Mouse (Mus musculus) heart, postnatal 0 days (tissue): Measurements from ENCODE around the gene Stmn1. TPM values are rescaled to one million over a fixed set of nuclear protein-coding genes. Genes with fewer than 3 reads are reported as not detected.
A peak's percentile ranks its signal among the peaks of the same experiment; 100 is the strongest.
"Not testable (repeated sequence)": the region's sequence is repeated elsewhere in the genome, so short reads cannot be mapped to it uniquely, and the experiment has no call there.

ENCODE experiments used
- ATAC-seq: fragments of 200-750 bp; cut with Nextera tagmentation; 2 replicates; pipeline ENCODE4 v1.8.0; 2017; ENCODE audit warnings: low read depth, moderate number of reproducible peaks, moderate library complexity; ENCODE audit not compliant: insufficient read depth
- DNase-seq: peaks from one replicate; pipeline ENCODE4 v3.0.0-alpha.2; 2016; ENCODE audit warnings: low spot score
- H3K27ac ChIP-seq: fragments of 300-500 bp; sonication (generic); 2 replicates; pipeline ENCODE4 v1.5.1; 2014; ENCODE audit warnings: low read depth, mild to moderate bottlenecking
- H3K27me3 ChIP-seq: fragments of 300-500 bp; sonication (generic); 2 replicates; pipeline ENCODE4 v1.6.1; 2014; ENCODE audit warnings: low read length, mixed read lengths; ENCODE audit not compliant: control insufficient read depth, insufficient read depth
- H3K36me3 ChIP-seq: fragments of 300-500 bp; sonication (generic); replicated peaks from 2 replicates; pipeline ENCODE4 v1.6.1; 2014; ENCODE audit warnings: low read length, mixed read lengths; ENCODE audit not compliant: control insufficient read depth, insufficient read depth
- H3K4me1 ChIP-seq: fragments of 300-500 bp; sonication (generic); 2 replicates; pipeline ENCODE4 v1.6.1; 2014; ENCODE audit warnings: antibody characterized with exemption; ENCODE audit not compliant: control insufficient read depth, insufficient read depth
- H3K4me2 ChIP-seq: fragments of 300-500 bp; sonication (generic); 2 replicates; pipeline ENCODE4 v1.6.1; 2014; ENCODE audit warnings: low read depth, mild to moderate bottlenecking, low read length, moderate library complexity
- H3K4me3 ChIP-seq: fragments of 300-500 bp; sonication (generic); 2 replicates; pipeline ENCODE4 v1.5.1; 2014; ENCODE audit warnings: low read depth, low read length
- H3K9ac ChIP-seq: fragments of 300-500 bp; sonication (generic); replicated peaks from 2 replicates; pipeline ENCODE4 v1.6.1; 2014; ENCODE audit warnings: low read depth, low read length, mixed read lengths
- H3K9me3 ChIP-seq: fragments of 300-500 bp; sonication (generic); replicated peaks from 2 replicates; pipeline ENCODE4 v1.6.1; 2016; ENCODE audit warnings: low read length; ENCODE audit not compliant: control insufficient read depth
- CTCF ChIP-seq: IDR thresholded peaks from 2 replicates; pipeline ENCODE4 v1.5.1; 2016; ENCODE audit warnings: antibody characterized with exemption, control low read depth, low read depth
- EP300 ChIP-seq: IDR thresholded peaks from 2 replicates; pipeline ENCODE4 v1.6.1; 2016; ENCODE audit warnings: antibody characterized with exemption, low read depth
- WGBS: fragments of 180-500 bp; shearing (Covaris S2); extraction: QIAGEN DNeasy Blood & Tissue Kit; methylation state at CpG from one replicate; pipeline ENCODE4 v1.1.7; 2014; 5-methylcytosine and 5-hydroxymethylcytosine counted together
- polyA plus RNA-seq: library from polyadenylated mRNA; unstranded; fragments of >200 nt; fragmentation: Nextera tagmentation; extraction: Ambion mirVana; gene quantifications from 2 replicates; pipeline ENCODE4 v1.2.1, GENCODE M21; 2015
- total RNA-seq: library from RNA; depleted of rRNA; stranded (reverse); fragments of >200 nt; gene quantifications from 2 replicates; pipeline ENCODE4 v1.2.3, GENCODE M21; 2014; ENCODE audit warnings: low replicate concordance

The Stmn1 gene
- total and polyA plus RNA-seq, 2 experiments from 2014 or later: 149 to 372 TPM

DNA sequence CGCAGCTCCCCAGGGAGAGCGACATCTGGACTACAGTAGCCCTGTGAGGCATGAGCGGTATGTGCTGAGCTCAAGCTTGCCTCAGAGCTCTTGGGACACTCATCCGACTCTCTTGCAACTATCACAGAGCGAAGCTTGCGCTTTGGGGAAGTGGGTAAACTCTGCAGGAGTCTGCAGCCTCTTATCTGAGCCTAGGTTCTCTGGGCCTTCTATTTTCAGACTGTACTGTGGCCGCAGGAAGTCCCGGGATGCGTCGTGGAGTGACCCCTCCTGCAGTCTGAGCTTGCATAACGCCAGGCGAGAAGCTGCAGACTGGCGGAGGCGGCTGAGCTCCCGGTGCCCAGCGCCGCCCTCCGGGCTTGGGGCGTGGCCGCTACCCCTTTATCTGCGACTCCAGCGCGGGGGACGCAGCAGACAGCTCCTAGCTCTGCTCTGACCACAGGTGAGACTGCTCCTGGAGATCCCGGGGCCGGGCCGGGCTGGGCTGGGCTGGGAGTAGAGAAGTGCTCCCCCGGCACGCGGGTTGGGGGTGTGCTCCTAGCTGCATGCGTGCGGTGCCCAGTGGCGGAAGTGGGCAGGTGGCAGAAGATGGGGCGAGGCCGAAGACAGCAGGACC lies 28.6 kb downstream of the Stmn1 start, which contains the start of gene Paqr7:
Gene Paqr7, plus strand, starts transcription at position 103 of the 616 bp plus-strand sequence.
- H3K9ac ChIP-seq: peak within 1 kb of the TSS; percentile 59
- peak within 1 kb of the TSS; percentile 60 for H3K4me3 ChIP-seq
- H3K4me2 ChIP-seq: peak within 1 kb of the TSS; percentile 96
- no peaks in the 10 kb centered on the region for H3K27me3 ChIP-seq
- H3K9me3 ChIP-seq: no peaks in the 10 kb centered on the region
- DNase-seq (peak; percentile 68), ATAC-seq (peak; percentile 82)
- H3K36me3 ChIP-seq: no peaks in the 10 kb centered on the region
- peaks cover 36% of the 10 kb centered on the region for H3K4me1 ChIP-seq
- TF ChIP-seq EP300 (peak; percentile 46; the same call in 1 of the 2 replicates), CTCF (0 out of 2 replicates have a peak, but pooled peaks have one; percentile 0)
- peak within 1 kb of the TSS; percentile 81 for H3K27ac ChIP-seq
- WGBS: 1% methylated on average over 35 of the region's 35 CpGs

DNA sequence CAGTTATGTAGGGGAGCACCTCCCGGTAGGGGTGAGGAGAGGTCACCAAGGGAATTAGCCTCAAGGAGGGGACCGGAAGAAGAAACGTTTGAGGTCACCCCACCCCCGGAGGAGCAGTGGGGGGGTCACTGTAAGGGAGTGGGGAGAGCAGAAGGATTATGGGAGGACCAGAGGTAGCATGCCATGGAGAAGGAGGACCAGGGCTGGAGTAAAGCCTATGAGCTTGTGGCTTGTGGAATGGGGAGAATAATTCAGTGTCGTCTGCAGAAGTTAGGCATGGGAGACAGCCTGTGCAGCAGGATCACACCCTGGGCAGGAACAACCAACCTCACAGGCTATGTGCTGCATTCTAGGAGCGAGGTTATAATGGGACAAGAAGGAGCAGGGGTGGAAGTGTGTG lies 29.1 kb downstream of the Stmn1 start:
- peaks cover 36% of the 10 kb centered on the region for H3K4me1 ChIP-seq
- no peak; the same call in 1 of the 2 replicates for ATAC-seq
- H3K9me3 ChIP-seq: no peaks in the 10 kb centered on the region

DNA sequence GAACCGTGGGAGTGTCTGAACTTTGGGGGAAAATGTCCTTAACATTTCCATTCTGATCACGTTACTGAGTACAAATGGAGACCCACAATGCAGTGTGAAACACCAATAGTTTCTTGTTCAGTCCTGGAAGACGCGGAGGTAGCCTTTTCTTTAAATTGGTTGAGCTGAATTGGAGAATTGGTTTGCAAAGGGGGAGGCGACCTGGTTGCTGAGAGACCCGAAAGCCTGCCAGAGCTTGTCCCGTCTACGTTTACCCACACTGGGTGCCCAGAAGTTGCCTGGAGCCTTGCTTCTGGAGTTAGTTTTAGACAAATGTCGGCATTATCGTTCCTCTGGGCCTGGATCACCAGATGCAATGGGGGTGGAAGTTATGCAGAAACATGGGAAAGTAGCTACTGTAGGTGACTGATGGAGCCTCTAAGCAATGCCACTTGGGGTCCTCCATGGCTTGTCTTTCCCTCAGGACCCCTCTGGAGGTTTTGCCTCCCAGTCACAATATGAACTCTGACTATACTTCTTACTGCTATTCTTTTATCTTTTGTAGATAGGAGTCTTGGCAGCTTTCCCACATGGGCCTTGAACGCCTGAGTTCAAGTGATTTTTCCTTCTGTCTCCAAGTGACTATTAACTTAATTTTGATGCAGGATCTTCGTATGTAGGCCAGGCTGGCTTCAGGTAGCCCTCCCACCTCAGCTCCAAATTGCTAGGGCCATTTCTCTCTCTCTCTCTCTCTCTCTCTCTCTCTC lies 30.0 kb downstream of the Stmn1 start:
- WGBS: 53% methylated on average over 12 of the region's 12 CpGs
- H3K9me3 ChIP-seq: no peaks in the 10 kb centered on the region
- H3K27ac ChIP-seq: no peak overlapping the region
- ATAC-seq (no peak), DNase-seq (no peak)
- TF ChIP-seq EP300 (no peak), CTCF (no peak)
- H3K4me2 ChIP-seq: peak overlapping the region; percentile 96
- H3K9ac ChIP-seq: no peak overlapping the region
- no peaks in the 10 kb centered on the region for H3K36me3 ChIP-seq
- H3K27me3 ChIP-seq: no peaks in the 10 kb centered on the region
- H3K4me3 ChIP-seq: no peak overlapping the region
- H3K4me1 ChIP-seq: peaks cover 36% of the 10 kb centered on the region

More for the DNA sequence above, 29.1 kb downstream of the Stmn1 start:
- DNase-seq: no peak
- TF ChIP-seq EP300 (no peak), CTCF (no peak)
- WGBS: 4% methylated on average over 6 of the region's 6 CpGs
- H3K9ac ChIP-seq: peak overlapping the region; percentile 59
- peak overlapping the region; percentile 60 for H3K4me3 ChIP-seq
- peak overlapping the region; percentile 81 for H3K27ac ChIP-seq
- H3K4me2 ChIP-seq: peak overlapping the region; percentile 96
- no peaks in the 10 kb centered on the region for H3K27me3 ChIP-seq
- no peaks in the 10 kb centered on the region for H3K36me3 ChIP-seq

DNA sequence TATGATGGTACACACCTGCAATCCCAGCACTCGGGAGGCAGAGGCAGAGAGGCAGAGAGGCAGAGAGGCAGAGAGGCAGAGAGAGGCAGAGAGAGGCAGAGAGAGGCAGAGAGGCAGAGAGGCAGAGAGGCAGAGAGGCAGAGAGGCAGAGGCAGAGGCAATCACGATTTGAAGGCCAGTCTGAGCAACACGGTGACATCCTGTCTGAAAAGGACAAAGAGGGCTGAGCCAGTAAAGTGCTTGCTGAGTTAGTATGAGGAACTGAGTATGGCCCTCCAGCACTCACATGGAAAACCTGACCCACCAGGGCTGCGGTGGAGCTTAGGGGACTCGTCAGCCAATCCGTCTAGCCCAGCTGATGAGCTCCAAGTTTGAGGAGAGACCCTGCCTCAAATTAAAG lies 30.9 kb downstream of the Stmn1 start:
- not testable (repeated sequence) for H3K4me3 ChIP-seq, H3K27ac ChIP-seq, H3K36me3 ChIP-seq, H3K9ac ChIP-seq, ATAC-seq, H3K4me2 ChIP-seq, DNase-seq, H3K27me3 ChIP-seq, H3K9me3 ChIP-seq
- peaks cover 36% of the 10 kb centered on the region for H3K4me1 ChIP-seq
- 74% methylated on average over 6 of the region's 6 CpGs for WGBS

DNA sequence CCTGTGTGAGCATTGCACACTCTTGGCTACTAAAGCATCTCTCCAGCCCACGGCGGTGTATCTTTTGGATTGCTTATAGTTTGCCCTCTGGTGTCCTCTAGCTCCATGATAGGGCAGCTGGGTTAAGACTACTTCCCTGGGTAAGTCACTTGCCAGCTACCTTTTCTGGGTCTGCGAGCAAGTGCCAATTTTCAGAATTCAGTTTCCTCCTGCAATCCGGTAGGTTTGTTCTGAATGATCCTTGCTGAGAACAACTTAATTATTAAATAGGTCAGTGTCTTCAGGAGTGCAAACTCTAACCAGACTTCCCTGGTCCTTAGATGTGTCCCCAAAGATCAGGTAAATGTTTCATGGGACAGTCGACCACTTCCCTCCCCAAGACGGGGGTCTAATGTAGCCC lies 33.0 kb downstream of the Stmn1 start:
- Histone ChIP-seq H3K4me2 (no peak overlapping the region), H3K36me3 (no peaks in the 10 kb centered on the region), H3K9ac (no peak overlapping the region), H3K4me3 (no peak overlapping the region), H3K4me1 (peaks cover 19% of the 10 kb centered on the region), H3K27ac (no peak overlapping the region), H3K9me3 (no peaks in the 10 kb centered on the region; the same call in 1 of the 2 replicates), H3K27me3 (no peaks in the 10 kb centered on the region)
- DNase-seq: no peak
- 82% methylated on average over 6 of the region's 6 CpGs for WGBS
- TF ChIP-seq EP300 (no peak), CTCF (no peak)
- ATAC-seq: no peak
